Mouse (Mus musculus) embryonic fibroblast, embryonic 13.5 days (primary cell): ENCODE measurements around the gene Pin4.
"Not testable (repeated sequence)": the region's sequence is repeated elsewhere in the genome, so short reads cannot be mapped to it uniquely, and the experiment has no call there.

Source experiments
- CTCF ChIP-seq: IDR thresholded peaks from 2 replicates; pipeline ENCODE4 v1.5.1; 2011; ENCODE audit warnings: mild to moderate bottlenecking, control low read depth, low read length, moderate library complexity, borderline replicate concordance; ENCODE audit not compliant: insufficient read depth
- POLR2A ChIP-seq: IDR thresholded peaks from 2 replicates; pipeline ENCODE4 v1.6.1; 2011; ENCODE audit warnings: low read depth, mild to moderate bottlenecking, control low read depth, low read length, moderate library complexity

DNA sequence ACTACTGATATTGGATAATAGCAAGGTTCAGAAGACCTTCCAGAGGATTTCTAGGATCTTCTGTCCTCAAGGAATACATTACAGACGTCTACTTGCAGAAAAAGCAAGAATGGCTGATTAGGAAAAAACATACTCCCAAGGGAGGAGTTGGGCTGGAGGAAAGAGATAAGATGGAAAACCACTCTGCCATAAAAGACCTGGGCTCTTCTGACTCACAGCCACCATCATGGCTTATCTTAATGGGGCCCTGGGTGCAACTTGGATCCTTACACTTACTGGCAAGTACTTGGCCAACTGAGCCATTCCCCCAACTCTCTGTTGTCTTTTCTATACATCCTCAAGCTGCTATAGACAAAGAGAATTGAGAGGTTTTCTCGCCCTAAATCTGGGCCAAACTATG lies 15.4 kb upstream of the Pin4 start:
- TF ChIP-seq CTCF, POLR2A: not testable (repeated sequence)
